Mouse (Mus musculus) left cerebral cortex, adult 18-20 months (tissue): Measurements from ENCODE around the gene Dcaf15. TPM values are rescaled to one million over a fixed set of nuclear protein-coding genes. Genes with fewer than 3 reads are reported as not detected.

Source experiments
- DNase-seq, 2 experiments: peaks; one replicate each; pipeline ENCODE4 v3.0.0; 2021 to 2022; ENCODE audit warnings: low spot score in 2 of 2, mixed read lengths in 1 of 2
- long read RNA-seq, 2 experiments: library from polyadenylated mRNA; stranded (forward); transcript quantifications; one replicate each; pipeline ENCODE4 v2.0.0; 2021
- total RNA-seq, 2 experiments: library from RNA; stranded (reverse); gene quantifications; 2 replicates each; pipeline ENCODE4 v1.2.3; 2021

Gene Dcaf15
- total RNA-seq = 10 to 100 TPM; 17.7 to 18.2 TPM
- long read RNA-seq, experiment 1, transcript Dcaf15-202 (13 exons, 2,199 nt) = major isoform, 7 of 23 reads
- long read RNA-seq, experiment 1, partial matches to known transcripts = 5 of 23 reads
- long read RNA-seq, experiment 1, other reads (novel, unspliced or antisense) = 11 of 23 reads
- long read RNA-seq, experiment 2, partial matches to known transcripts = 7 of 13 reads
- long read RNA-seq, experiment 2, other reads (novel, unspliced or antisense) = 3 of 13 reads

DNA sequence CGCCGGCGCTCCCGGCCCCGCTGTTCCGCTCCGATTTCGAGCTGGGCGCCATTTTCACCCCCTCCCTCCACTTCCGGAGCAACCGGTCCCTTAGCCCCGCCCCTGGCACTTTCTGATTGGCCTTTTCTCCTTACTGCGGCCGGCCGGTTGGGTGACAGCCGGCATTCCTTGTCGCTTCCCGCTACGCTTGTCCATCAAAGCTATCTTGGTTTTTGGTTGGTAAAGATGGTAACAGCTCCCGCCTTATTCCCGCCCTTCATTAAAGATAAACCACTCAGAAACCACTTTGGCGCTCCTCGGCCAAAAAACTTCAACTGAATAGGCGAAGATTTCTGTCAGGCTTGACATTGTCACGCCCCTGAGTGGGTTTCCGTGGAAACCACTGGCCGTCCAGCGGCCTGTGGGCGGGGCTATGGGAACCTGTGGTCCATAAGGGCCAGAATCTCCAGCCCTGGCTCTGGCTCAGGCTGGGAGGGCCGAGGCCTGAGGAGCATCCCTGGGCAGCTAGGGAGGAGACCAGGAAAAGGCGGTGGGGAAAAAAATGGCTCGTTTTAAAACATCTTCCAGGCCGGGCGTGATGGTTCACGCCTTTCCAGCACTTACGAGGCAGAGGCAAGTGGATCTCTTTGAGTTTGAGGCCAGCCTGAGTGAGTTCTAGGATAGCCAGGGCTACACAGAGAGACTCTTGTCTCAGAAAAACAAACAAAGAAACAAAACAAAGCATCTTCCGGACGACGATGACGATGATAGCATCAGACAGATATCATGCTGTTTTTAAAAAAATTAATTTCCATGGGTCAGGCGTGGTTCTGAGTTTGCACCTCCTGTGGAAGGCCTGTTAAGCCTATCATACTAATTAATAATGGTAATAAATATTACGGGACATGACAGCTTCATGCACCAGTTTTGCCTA, at the start of gene Dcaf15:
Dcaf15 (minus strand) TSS at position 72 of the 913 bp plus-strand sequence.
- peak; percentile 98 for DNase-seq

DNA sequence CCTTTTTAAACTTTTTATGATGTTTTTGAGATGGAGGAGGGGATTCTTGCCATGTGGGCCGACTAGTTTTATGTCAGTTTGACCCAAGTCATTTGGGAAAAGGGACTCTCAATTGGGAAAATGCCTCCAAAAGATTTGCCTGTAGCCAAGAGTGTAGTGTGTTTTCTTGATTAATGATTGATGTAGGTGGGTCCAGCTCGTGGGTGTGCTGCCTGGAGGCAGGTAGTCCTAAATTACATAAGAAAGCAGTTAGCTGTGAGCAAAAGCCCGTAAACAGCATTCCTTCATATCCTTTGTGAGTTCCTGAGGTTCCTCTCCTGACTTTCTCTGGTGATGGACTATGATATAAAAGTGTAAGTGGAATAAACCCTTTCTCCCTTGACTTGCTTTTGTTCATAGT, 44.6 kb upstream of the Dcaf15 start:
- no peak for DNase-seq

DNA sequence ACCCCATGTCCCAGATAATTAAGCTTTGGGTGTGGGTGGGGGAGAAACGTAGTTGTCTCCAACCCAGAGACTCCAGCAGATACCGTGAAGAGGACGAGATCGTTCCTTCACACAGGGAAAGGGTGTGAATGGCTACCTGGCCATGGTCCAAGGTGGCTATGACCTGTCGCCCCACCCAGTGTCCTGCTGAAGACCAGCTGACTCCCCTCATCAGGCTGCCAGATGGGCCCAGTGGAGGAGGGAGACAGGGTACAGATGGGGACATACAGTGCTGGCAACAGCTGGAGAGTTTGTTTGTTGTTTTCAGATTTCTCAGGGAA, 43.9 kb upstream of the Dcaf15 start:
- DNase-seq = no peak

DNA sequence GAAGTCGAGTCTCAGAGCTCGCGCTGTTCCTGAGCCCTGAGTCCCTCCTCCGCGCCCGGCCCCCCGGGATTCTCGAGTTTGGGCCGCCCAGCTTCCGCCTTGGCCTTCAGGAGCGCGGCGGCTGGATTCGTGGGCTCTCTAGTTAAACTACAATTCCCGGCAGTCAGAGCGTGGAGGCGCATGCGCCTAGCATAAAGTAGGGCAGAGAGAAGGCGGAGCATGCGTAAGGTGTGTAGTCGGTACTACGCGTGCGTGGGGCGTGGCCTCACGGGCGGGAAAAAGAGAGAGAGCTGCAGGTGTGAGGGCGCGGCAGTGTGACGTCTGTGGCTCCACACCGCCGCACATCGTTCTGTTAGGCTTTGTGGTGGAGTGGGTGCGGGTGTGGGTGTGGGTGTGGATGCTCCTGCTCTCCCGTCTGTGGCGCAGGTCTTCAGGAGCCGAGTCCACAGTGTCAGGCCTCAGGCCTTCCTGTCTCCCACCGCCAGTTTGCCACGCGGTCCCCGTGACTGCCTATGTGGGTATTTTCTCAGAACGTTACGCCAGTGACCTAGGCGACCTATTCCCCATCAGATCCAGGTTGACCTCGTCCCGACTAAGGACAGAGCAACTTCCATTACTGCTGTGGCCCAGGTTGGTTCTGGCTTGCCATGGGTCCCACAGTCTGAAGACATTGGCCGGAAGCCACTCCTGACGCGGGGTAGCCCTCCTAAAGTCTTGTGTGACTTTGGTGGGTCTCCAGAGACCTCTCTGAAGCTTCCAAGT, 43.4 kb upstream of the Dcaf15 start, which contains the start of the genes Cc2d1a and 4930432K21Rik:
Cc2d1a (minus strand) TSS at position 168 of the 762 bp plus-strand sequence.
4930432K21Rik (plus strand) TSS at position 257 of the 762 bp plus-strand sequence.
- DNase-seq = peak; percentile 95 to 97

DNA sequence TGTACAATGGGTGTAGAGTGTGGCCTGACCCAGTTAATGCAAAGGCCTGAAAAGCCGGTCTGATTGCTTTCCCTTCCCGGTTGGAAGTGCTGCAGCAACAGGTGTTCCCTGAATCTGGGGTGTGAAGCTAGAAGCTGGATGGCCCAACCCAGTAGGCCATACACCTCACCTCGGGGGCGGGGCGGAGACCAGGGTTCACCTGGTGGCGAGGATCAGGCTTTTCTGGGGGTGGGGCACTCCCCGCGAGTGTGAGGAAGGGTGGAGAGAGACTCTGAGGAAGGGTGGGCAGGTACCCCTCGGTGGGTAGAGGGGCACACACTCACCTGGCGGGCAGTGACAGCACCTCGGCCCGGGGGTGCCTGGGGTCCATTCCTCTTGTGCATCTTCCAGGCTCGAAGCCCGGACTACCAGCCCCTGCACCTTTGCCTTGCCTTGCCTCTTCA, 42.8 kb upstream of the Dcaf15 start:
- no peak for DNase-seq

DNA sequence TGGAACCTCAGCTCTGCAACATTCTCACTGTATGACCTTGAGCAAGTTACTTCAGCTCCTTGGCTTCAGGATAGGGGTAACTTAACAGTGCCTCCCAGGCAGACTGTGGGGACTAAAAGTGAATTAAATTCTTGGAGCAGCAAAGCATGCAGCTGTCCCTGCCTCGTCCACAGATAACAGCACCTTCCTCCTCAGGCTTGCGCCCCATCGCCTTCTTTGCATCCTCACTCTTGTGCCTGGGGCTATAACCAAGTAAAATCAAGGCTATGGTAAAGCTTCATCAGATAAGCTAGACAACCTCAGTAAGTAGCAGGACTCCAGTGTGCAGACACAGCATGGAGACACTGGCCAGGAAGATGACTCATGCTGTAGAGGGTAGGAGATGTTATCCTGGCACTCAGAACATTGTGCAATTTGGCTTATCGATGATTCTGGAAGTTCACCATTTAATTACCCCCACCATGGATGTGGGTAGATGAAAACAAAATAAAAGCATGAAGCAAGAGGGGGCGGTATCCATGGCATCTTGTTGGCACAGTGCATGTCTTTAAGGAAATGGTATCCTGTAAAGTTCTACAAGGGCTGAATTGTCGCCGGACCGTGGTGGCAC, 40.2 kb upstream of the Dcaf15 start:
- DNase-seq = no peak

- DNase-seq = no peak
Measured at GRCm38 (mm10) chr8:84140838-84141237, 36.3 kb upstream of the Dcaf15 start.

- DNase-seq = no peak
Measured at GRCm38 (mm10) chr8:84137848-84138247, 33.3 kb upstream of the Dcaf15 start.

- DNase-seq = no peak
Measured at GRCm38 (mm10) chr8:84132225-84132624, 27.7 kb upstream of the Dcaf15 start.

- no peak for DNase-seq
Measured at GRCm38 (mm10) chr8:84130806-84131205, 26.2 kb upstream of the Dcaf15 start.

- DNase-seq = no peak
Measured at GRCm38 (mm10) chr8:84128277-84128676, 23.7 kb upstream of the Dcaf15 start.

DNA sequence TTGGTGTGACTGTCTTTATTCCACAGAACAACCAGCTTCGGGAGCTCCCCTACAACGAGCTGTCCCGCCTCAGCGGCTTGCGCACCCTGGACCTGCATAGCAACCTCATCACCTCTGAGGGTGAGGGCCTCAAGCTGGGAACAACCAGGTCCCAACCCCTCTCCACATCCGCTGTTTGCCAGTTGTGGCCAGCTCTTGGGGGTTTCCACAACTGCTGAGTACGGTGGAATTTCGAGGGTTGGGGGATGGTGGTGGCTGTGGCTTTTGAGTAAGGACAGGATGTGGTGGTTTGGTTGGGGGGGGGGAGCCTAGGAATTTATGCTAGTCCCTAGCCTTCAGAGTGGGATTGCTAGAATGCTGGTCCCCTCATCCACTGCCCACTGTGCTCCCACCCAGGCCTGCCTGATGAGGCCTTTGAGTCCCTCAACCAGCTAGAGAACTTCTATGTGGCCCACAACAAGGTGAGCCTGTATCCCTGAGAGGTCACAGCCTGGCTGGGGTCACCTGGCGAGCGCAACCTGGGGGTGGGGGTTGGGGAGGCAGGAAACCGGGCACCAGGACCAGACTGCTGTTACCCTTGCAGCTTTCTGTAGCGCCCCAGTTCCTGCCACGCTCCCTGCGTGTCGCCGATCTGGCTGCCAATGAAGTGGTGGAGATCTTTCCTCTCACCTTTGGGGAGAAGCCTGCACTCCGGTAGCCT, 22.8 kb upstream of the Dcaf15 start:
- no peak for DNase-seq

DNA sequence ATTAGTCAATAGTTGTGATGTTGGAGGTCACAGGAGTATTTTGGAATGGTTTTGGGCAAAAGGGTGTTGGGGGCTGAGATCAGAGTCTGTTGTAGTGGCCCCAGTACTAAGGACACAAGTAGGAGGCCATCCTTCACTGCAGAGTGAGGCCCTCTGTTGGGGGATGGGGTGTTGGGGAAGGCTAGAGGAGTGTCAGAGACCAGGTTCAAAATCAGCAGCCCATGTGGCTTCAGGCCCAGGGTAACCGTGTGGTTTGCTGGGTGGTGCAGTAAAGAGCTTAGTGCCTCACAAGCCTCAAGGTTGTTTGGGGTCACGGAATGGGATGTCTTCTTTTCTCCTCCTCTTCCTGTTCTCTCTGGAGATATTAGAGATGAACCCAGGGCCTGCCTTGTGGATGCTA, 22.2 kb upstream of the Dcaf15 start:
- no peak for DNase-seq

- no peak for DNase-seq
Measured at GRCm38 (mm10) chr8:84125656-84126055, 21.1 kb upstream of the Dcaf15 start, which contains the start of gene Podnl1. TSS of gene Podnl1 (plus strand) at chr8:84125989.

GRCm38 (mm10) chr8:84122151-84122550, 17.6 kb upstream of the Dcaf15 start:
- no peak for DNase-seq

GRCm38 (mm10) chr8:84115646-84116045, 11.1 kb upstream of the Dcaf15 start:
- DNase-seq = no peak

DNA sequence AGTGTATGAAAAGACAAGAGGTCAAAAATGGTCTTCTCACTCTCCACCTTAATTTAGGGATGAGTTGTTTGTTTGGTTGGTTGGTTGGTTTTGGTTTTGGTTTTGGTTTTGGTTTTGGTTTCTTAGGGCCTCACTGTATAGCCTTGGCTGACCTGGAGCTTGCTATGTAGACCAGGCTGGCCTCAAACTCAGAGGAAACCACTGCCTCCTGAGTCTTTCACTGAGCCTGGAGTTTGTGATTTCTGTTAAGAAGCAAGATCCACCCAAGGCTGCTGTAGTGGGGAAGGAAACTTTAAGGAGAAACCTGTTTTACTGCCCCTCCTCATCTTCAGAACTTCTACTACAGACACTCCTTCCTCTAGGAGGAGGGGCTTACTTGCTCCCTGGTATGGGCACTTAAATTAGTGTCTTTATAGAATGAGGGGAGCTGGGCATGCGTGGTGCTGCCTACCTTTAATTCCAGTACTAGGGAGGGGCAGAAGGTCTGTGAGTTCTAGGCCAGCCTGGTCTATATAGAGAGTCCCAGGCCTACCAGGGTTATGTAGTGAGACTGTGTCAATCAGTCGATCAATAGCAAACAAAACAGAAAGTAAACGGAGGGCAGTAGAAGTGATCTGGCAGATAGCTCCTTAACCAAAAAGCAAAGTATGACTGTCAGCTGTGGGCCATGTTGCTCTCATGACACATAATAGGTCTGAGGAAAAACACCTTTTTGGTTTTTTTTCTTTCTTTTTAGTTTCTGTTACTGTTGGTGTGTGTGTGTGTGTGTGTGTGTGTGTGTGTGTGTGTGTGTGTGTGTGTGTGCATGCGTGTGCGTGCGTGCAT, 1.9 kb upstream of the Dcaf15 start:
- DNase-seq = no peak

DNA sequence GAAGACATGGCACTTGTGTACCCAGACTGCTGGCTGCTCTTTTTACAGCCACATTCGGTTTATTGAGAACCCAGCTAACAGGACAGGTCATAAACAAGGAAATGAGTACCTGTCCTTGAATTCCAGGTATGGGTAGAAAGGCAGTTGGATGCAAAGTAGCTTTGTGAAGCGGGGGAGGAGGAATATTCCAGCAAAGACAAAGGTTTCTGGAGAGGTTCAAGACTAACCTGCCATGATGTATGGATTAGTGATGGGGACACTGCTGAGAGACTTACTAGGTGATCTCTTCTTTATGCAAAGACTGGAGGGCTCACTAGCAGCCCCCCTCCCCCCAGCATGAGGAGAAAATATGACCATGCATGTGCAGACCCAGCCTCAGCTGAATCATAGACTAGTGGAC, 1.1 kb upstream of the Dcaf15 start:
- DNase-seq = no peak

GRCm38 (mm10) chr8:84104221-84104620, 347 bp downstream of the Dcaf15 start:
- DNase-seq = peak in 1 of 2 experiments; percentile 44

DNA sequence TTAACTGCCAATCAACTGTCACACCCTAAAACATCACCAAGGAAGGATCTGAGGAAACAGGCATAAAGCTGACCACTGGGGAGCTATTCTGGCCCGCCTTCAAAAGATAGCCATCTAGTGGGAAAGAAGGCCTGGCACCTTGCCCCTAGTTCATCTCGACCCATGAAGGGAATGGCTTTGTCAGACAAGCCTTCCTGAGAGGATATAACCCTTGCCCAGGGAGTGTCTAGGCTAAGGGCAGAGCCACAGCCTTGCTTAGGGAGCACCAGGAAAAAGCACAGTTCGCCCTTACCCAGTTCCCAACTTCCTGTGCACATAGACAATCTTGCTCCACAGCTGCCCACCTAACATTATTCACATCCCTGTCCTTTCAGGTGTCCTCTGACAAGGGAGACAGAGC, 967 bp downstream of the Dcaf15 start:
- no peak for DNase-seq
